Mouse (Mus musculus) intestine, postnatal 0 days (tissue): ENCODE measurements around the gene Tigd3. TPM values are rescaled to one million over a fixed set of nuclear protein-coding genes. Genes with fewer than 3 reads are reported as not detected.
A peak's percentile ranks its signal among the peaks of the same experiment; 100 is the strongest.

Experiments
- ATAC-seq: fragments of 200-750 bp; cut with Nextera tagmentation; 2 replicates; pipeline ENCODE4 v1.8.0; 2017; ENCODE audit warnings: mild to moderate bottlenecking, moderate TSS enrichment, moderate library complexity
- H3K27ac ChIP-seq: fragments of 300-500 bp; sonication (generic); 2 replicates; pipeline ENCODE4 v1.5.1; 2014; ENCODE audit warnings: mild to moderate bottlenecking, low read depth, low read length, moderate library complexity
- H3K27me3 ChIP-seq: fragments of 300-500 bp; sonication (generic); replicated peaks from 2 replicates; pipeline ENCODE4 v1.6.1; 2014; ENCODE audit warnings: low read length, mixed read lengths; ENCODE audit not compliant: control insufficient read depth, insufficient read depth
- H3K36me3 ChIP-seq: fragments of 300-500 bp; sonication (generic); 2 replicates; pipeline ENCODE4 v1.6.1; 2014; ENCODE audit warnings: mild to moderate bottlenecking, moderate library complexity; ENCODE audit not compliant: control insufficient read depth, insufficient read depth
- H3K4me1 ChIP-seq: fragments of 300-500 bp; sonication (generic); replicated peaks from 2 replicates; pipeline ENCODE4 v1.6.1; 2014; ENCODE audit warnings: antibody characterized with exemption, low read length, mixed read lengths; ENCODE audit not compliant: control insufficient read depth, insufficient read depth
- H3K4me2 ChIP-seq: fragments of 300-500 bp; sonication (generic); replicated peaks from 2 replicates; pipeline ENCODE4 v1.6.1; 2014; ENCODE audit warnings: low read depth, mild to moderate bottlenecking, moderate library complexity
- H3K4me3 ChIP-seq: fragments of 300-500 bp; sonication (generic); 2 replicates; pipeline ENCODE4 v1.5.1; 2014; ENCODE audit warnings: low read depth, low read length
- H3K9ac ChIP-seq: fragments of 300-500 bp; sonication (generic); 2 replicates; pipeline ENCODE4 v1.6.1; 2014; ENCODE audit warnings: mild to moderate bottlenecking, low read depth, low read length
- H3K9me3 ChIP-seq: fragments of 300-500 bp; sonication (generic); 2 replicates; pipeline ENCODE4 v1.6.1; 2016; ENCODE audit warnings: mixed run types; ENCODE audit not compliant: control insufficient read depth
- CTCF ChIP-seq: sonication (generic); IDR thresholded peaks from 2 replicates; pipeline ENCODE4 v1.5.1; 2016; ENCODE audit warnings: low read depth, mild to moderate bottlenecking, control low read depth, antibody characterized with exemption, moderate library complexity
- WGBS: fragments of 180-500 bp; shearing (Covaris S2); extraction: QIAGEN DNeasy Blood & Tissue Kit; methylation state at CpG from one replicate; pipeline ENCODE4 v1.1.7; 2014; 5-methylcytosine and 5-hydroxymethylcytosine counted together
- polyA plus RNA-seq: library from polyadenylated mRNA; unstranded; fragments of >200 nt; fragmentation: Nextera tagmentation; extraction: Ambion mirVana; gene quantifications from 2 replicates; pipeline ENCODE4 v1.2.1, GENCODE M21; 2015

The Tigd3 gene
- polyA plus RNA-seq, 1 experiment from 2014 or later: 1.0 TPM

- Histone ChIP-seq H3K36me3 (peaks cover 26% of the 10 kb centered on the region; the same call in 1 of the 2 replicates), H3K4me1 (0 out of 2 replicates have a peak, but pooled peaks cover 2% of the 10 kb centered on the region), H3K27me3 (no peaks in the 10 kb centered on the region), H3K9me3 (no peaks in the 10 kb centered on the region), H3K4me2 (peak overlapping the region; percentile 4; the same call in 1 of the 2 replicates), H3K9ac (no peak overlapping the region), H3K27ac (no peak overlapping the region), H3K4me3 (no peak overlapping the region)
- ATAC-seq: no peak
- WGBS: 48% methylated on average over 6 of the region's 6 CpGs
- no peak for TF ChIP-seq CTCF
Measured at GRCm38 (mm10) chr19:5871683-5872082, 22.3 kb downstream of the Tigd3 start.

GRCm38 (mm10) chr19:5871273-5871672 is 22.7 kb downstream of the Tigd3 start:
- no peak for ATAC-seq
- TF ChIP-seq CTCF: no peak
- WGBS: 43% methylated on average over 5 of the region's 7 CpGs
- Histone ChIP-seq H3K36me3 (peaks cover 26% of the 10 kb centered on the region; the same call in 1 of the 2 replicates), H3K4me1 (0 out of 2 replicates have a peak, but pooled peaks cover 2% of the 10 kb centered on the region), H3K9me3 (no peaks in the 10 kb centered on the region), H3K27me3 (no peaks in the 10 kb centered on the region), H3K4me2 (peak overlapping the region; percentile 4; the same call in 1 of the 2 replicates), H3K27ac (no peak overlapping the region), H3K4me3 (no peak overlapping the region), H3K9ac (no peak overlapping the region)

GRCm38 (mm10) chr19:5868096-5868495 is 25.9 kb downstream of the Tigd3 start:
- WGBS: 48% methylated on average over 6 of the region's 6 CpGs
- peak; percentile 63 for ATAC-seq
- H3K9me3 ChIP-seq: no peaks in the 10 kb centered on the region
- H3K36me3 ChIP-seq: peaks cover 52% of the 10 kb centered on the region
- no peak overlapping the region for H3K9ac ChIP-seq
- 0 out of 2 replicates have a peak overlapping the region, but pooled peaks have one; percentile 28 for H3K27ac ChIP-seq
- H3K27me3 ChIP-seq: no peaks in the 10 kb centered on the region
- H3K4me3 ChIP-seq: no peak overlapping the region
- H3K4me2 ChIP-seq: no peak overlapping the region
- TF ChIP-seq CTCF: no peak
- H3K4me1 ChIP-seq: no peaks in the 10 kb centered on the region

- Histone ChIP-seq H3K9ac (no peak overlapping the region), H3K27ac (no peak overlapping the region), H3K4me1 (no peaks in the 10 kb centered on the region), H3K36me3 (peaks cover 67% of the 10 kb centered on the region), H3K4me2 (no peak overlapping the region), H3K9me3 (no peaks in the 10 kb centered on the region), H3K4me3 (no peak overlapping the region), H3K27me3 (no peaks in the 10 kb centered on the region)
- WGBS: 91% methylated on average over 20 of the region's 20 CpGs
- no peak for TF ChIP-seq CTCF
- no peak for ATAC-seq
Measured at GRCm38 (mm10) chr19:5864710-5865398, 29.1 kb downstream of the Tigd3 start.

- Histone ChIP-seq H3K4me3 (no peak overlapping the region), H3K9ac (no peak overlapping the region), H3K4me1 (no peaks in the 10 kb centered on the region), H3K9me3 (no peaks in the 10 kb centered on the region), H3K27ac (no peak overlapping the region), H3K27me3 (no peaks in the 10 kb centered on the region), H3K36me3 (peaks cover 67% of the 10 kb centered on the region), H3K4me2 (no peak overlapping the region)
- ATAC-seq: no peak
- TF ChIP-seq CTCF: no peak
- 97% methylated on average over 5 of the region's 5 CpGs for WGBS
Measured at GRCm38 (mm10) chr19:5863776-5864175, 30.2 kb downstream of the Tigd3 start.

GRCm38 (mm10) chr19:5862335-5863085 is 31.4 kb downstream of the Tigd3 start:
- Histone ChIP-seq H3K4me2 (no peak overlapping the region), H3K4me1 (no peaks in the 10 kb centered on the region), H3K27me3 (no peaks in the 10 kb centered on the region), H3K9me3 (no peaks in the 10 kb centered on the region), H3K36me3 (peaks cover 75% of the 10 kb centered on the region), H3K9ac (no peak overlapping the region), H3K4me3 (no peak overlapping the region), H3K27ac (peak overlapping the region; percentile 50)
- TF ChIP-seq CTCF: peak; percentile 34; the same call in 1 of the 2 replicates
- WGBS: 96% methylated on average over 14 of the region's 14 CpGs
- no peak for ATAC-seq
